Mouse (Mus musculus) liver, adult 2 months (tissue): ENCODE measurements around the gene Lrp1. TPM values are rescaled to one million over a fixed set of nuclear protein-coding genes. Genes with fewer than 3 reads are reported as not detected.

Experiments used
- DNase-seq: peaks from one replicate; pipeline ENCODE4 v3.0.0-alpha.2; 2011; ENCODE audit warnings: low read depth, low spot score; ENCODE audit errors: extremely low read depth
- H3K27ac ChIP-seq: fragments of 200-500 bp; replicated peaks from 2 replicates; pipeline ENCODE4 v1.5.1; 2012; ENCODE audit warnings: low read depth, mild to moderate bottlenecking, control low read depth, inconsistent platforms, low read length; ENCODE audit not compliant: insufficient read depth
- H3K27me3 ChIP-seq: fragments of 200-500 bp; 2 replicates; pipeline ENCODE4 v1.6.1; 2012; ENCODE audit warnings: mild to moderate bottlenecking, moderate library complexity, low read length, inconsistent platforms; ENCODE audit not compliant: control insufficient read depth, insufficient read depth
- H3K36me3 ChIP-seq: fragments of 200-500 bp; 2 replicates; pipeline ENCODE4 v1.6.1; 2012; ENCODE audit warnings: low read length, inconsistent platforms; ENCODE audit not compliant: control insufficient read depth, insufficient read depth
- H3K4me1 ChIP-seq: fragments of 200-500 bp; 2 replicates; pipeline ENCODE4 v1.6.1; 2011; ENCODE audit warnings: low read length; ENCODE audit not compliant: control insufficient read depth, insufficient read depth
- H3K4me3 ChIP-seq: fragments of 200-500 bp; 2 replicates; pipeline ENCODE4 v1.5.1; 2011; ENCODE audit warnings: low read depth, mild to moderate bottlenecking, control low read depth, low read length, moderate library complexity; ENCODE audit not compliant: insufficient read depth
- H3K79me2 ChIP-seq: fragments of 200-500 bp; 2 replicates; pipeline ENCODE4 v1.6.1; 2012; ENCODE audit warnings: inconsistent platforms, mild to moderate bottlenecking, low read length, moderate library complexity; ENCODE audit not compliant: control insufficient read depth, insufficient read depth
- H3K9ac ChIP-seq: fragments of 200-500 bp; 2 replicates; pipeline ENCODE4 v1.6.1; 2012; ENCODE audit warnings: low read depth, mild to moderate bottlenecking, control low read depth, inconsistent platforms, low read length
- CTCF ChIP-seq: fragments of 200-500 bp; IDR thresholded peaks from 2 replicates; pipeline ENCODE4 v1.5.1; 2011; ENCODE audit warnings: low read depth, low read length, control low read depth
- POLR2A ChIP-seq: fragments of 200-500 bp; IDR thresholded peaks from 2 replicates; pipeline ENCODE4 v1.6.1; 2011; ENCODE audit warnings: low read length, control low read depth; ENCODE audit not compliant: insufficient read depth; ENCODE audit errors: extremely low read depth
- WGBS: fragments of 180-500 bp; shearing (Covaris S2); methylation state at CpG from one replicate; pipeline ENCODE4 v1.1.7; 2018; 5-methylcytosine and 5-hydroxymethylcytosine counted together
- polyA plus RNA-seq: library from polyadenylated mRNA; depleted of rRNA; stranded (reverse); fragments of >200 nt; gene quantifications from 2 replicates; pipeline ENCODE4 v1.2.3, GENCODE M21; 2012
- total RNA-seq: library from RNA; depleted of rRNA; stranded (reverse); fragments of >200 nt; gene quantifications from 2 replicates; pipeline ENCODE4 v1.2.3, GENCODE M21; 2014

Lrp1 gene
- total and polyA plus RNA-seq, 2 experiments = 193 to 354 TPM

GRCm38 (mm10) chr10:127557397-127557796, 63.6 kb downstream of the Lrp1 start:
- no peak overlapping the region for H3K27ac ChIP-seq
- H3K4me1 ChIP-seq = no peaks in the 10 kb centered on the region
- TF ChIP-seq POLR2A (no peak), CTCF (peak; percentile 56)
- peaks cover 63% of the 10 kb centered on the region for H3K36me3 ChIP-seq
- H3K9ac ChIP-seq = no peak overlapping the region
- H3K27me3 ChIP-seq = no peaks in the 10 kb centered on the region
- no peak for DNase-seq
- H3K79me2 ChIP-seq = no peaks in the 10 kb centered on the region
- 89% methylated on average over 13 of the region's 13 CpGs for WGBS
- H3K4me3 ChIP-seq = no peak overlapping the region

DNA sequence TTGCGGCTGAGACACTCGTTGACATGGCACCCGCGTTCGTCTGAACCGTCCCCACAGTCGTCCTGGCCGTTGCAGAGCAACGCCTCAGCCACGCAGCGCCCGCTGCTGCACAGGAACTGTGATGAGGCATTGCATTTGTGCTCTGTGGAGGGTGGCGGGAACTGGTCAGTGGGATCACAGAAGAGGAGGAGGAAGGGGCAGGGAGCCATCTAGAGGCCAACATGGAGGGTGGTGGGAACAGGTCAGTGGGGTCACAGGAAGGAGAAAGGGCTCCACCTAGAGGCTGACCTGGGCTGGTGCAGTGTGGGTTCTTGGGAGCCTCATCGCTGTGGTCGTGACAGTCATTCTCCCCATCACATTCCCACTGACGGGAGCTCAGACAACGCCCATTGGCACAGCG, 65.2 kb downstream of the Lrp1 start:
- H3K27ac ChIP-seq = no peak overlapping the region
- H3K27me3 ChIP-seq = no peaks in the 10 kb centered on the region
- no peaks in the 10 kb centered on the region for H3K4me1 ChIP-seq
- TF ChIP-seq POLR2A (no peak), CTCF (peak; percentile 83)
- H3K9ac ChIP-seq = no peak overlapping the region
- 85% methylated on average over 18 of the region's 18 CpGs for WGBS
- H3K4me3 ChIP-seq = no peak overlapping the region
- no peaks in the 10 kb centered on the region for H3K79me2 ChIP-seq
- no peak for DNase-seq
- H3K36me3 ChIP-seq = peaks cover 58% of the 10 kb centered on the region

- Histone ChIP-seq H3K9ac (no peak overlapping the region), H3K79me2 (no peaks in the 10 kb centered on the region), H3K27me3 (no peaks in the 10 kb centered on the region), H3K4me1 (no peaks in the 10 kb centered on the region), H3K4me3 (no peak overlapping the region), H3K36me3 (peaks cover 68% of the 10 kb centered on the region), H3K27ac (no peak overlapping the region)
- WGBS = 93% methylated on average over 17 of the region's 17 CpGs
- TF ChIP-seq POLR2A = no peak
- DNase-seq = no peak
Measured at GRCm38 (mm10) chr10:127549892-127550291, 71.1 kb downstream of the Lrp1 start.

- TF ChIP-seq POLR2A (no peak), CTCF (no peak)
- Histone ChIP-seq H3K79me2 (no peaks in the 10 kb centered on the region), H3K9ac (no peak overlapping the region), H3K4me3 (no peak overlapping the region), H3K27ac (no peak overlapping the region), H3K27me3 (no peaks in the 10 kb centered on the region), H3K36me3 (peaks cover 69% of the 10 kb centered on the region), H3K4me1 (no peaks in the 10 kb centered on the region)
- DNase-seq = no peak
- 96% methylated on average over 15 of the region's 15 CpGs for WGBS
Measured at GRCm38 (mm10) chr10:127548236-127548635, 72.7 kb downstream of the Lrp1 start.

- 86% methylated on average over 7 of the region's 7 CpGs for WGBS
- Histone ChIP-seq H3K36me3 (peaks cover 66% of the 10 kb centered on the region), H3K4me3 (no peak overlapping the region), H3K9ac (no peak overlapping the region), H3K27ac (no peak overlapping the region), H3K27me3 (no peaks in the 10 kb centered on the region), H3K4me1 (no peaks in the 10 kb centered on the region), H3K79me2 (no peaks in the 10 kb centered on the region)
- no peak for DNase-seq
- TF ChIP-seq CTCF (no peak), POLR2A (no peak)
Measured at GRCm38 (mm10) chr10:127546505-127546904, 74.4 kb downstream of the Lrp1 start.

DNA sequence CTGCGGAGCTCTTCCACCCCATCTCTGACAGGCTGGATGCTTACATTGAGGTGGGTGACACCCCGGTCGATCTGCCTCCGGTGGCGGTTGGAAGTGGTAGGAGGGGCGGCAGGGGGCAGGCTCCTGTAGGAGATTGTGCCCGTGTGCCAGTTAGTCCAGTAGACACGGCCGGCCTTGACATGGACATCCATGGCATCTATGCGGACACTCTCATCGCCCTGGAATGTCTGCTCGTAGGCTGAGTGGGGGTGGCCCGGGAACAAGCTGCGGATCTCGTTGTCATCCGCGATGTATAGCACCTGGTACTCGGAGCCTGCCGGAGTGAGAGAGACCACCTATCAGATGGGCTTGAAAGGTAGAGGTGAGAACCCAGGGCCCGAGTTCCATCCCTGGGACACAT, 76.6 kb downstream of the Lrp1 start:
- H3K79me2 ChIP-seq = no peaks in the 10 kb centered on the region
- H3K27ac ChIP-seq = no peak overlapping the region
- WGBS = 92% methylated on average over 20 of the region's 20 CpGs
- no peak for DNase-seq
- H3K4me1 ChIP-seq = no peaks in the 10 kb centered on the region
- H3K4me3 ChIP-seq = no peak overlapping the region
- TF ChIP-seq CTCF = no peak
- no peak for TF ChIP-seq POLR2A
- H3K27me3 ChIP-seq = no peaks in the 10 kb centered on the region
- H3K9ac ChIP-seq = no peak overlapping the region
- H3K36me3 ChIP-seq = peaks cover 73% of the 10 kb centered on the region
